Mouse (Mus musculus): ENCODE results near the gene Sccpdh.
A peak's percentile ranks its signal among the peaks of the same experiment; 100 is the strongest.

DNA sequence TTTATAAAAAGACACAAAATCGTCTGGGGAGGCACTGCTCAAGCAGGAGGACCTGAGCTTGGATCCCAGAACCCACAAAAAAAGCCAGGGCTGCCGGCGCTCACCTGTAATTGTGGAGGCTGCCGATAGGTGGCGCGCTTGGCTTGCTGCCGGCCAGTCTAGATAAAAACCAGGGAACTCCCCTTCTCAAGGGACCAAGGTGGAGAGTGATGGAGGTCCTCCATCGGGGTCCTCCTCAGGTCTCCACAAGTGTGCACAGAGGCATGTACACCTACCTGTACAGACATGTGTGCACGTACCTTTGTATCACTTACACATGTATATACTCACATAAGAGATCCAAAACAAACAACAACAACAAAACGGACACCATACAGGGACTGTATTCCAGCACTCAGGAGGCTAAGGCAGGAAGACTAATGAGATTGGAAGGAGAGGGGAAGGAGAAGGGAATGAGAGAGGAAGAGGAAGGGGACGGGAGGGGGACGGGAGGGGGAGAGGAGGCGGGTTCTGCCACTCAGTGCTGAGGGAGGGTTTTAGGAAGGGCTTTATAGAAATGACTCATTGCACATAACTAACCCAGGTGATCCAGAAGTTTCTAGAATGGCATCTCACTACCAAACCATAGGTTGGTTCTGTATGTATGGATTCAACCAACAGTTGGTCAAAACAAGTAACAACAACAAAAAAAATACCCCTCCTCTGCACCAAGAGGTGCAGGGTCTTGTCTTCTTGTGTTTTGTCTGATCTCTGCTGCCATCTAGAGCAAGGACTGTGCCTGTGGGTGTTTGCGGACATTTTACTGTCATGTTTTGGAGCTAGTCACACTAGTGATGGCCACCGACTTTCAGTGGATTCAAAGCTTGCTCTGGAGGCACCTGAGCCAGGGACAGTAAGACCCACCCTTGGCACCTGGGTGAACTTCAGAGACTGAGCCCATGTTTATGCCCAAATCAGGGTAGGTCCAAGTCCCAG, 66.8 kb downstream of the Sccpdh start:
- TF ChIP-seq CTCF (IDR thresholded peaks at IDR 0.05; ENCODE audit: borderline replicate concordance, control insufficient read depth, extremely low read depth, insufficient read depth, low read length, poor library complexity) (peak; percentile 90), POLR2A (IDR thresholded peaks at IDR 0.05; ENCODE audit: control insufficient read depth, extremely low read depth, insufficient read depth, low read length, poor library complexity) (no peak)
